Mouse (Mus musculus) G1E-ER4 (cell line): ENCODE results near the gene Cdk9. TPM values are rescaled to one million over a fixed set of nuclear protein-coding genes. Genes with fewer than 3 reads are reported as not detected.

Experiments
- GATA1 ChIP-seq: IDR thresholded peaks from one replicate; pipeline ENCODE4 v1.8.0; 2012; ENCODE audit warnings: low read length, inconsistent platforms
- polyA plus RNA-seq: library from polyadenylated mRNA; stranded (reverse); fragments of >175 nt; gene quantifications from 2 replicates; pipeline ENCODE4 v1.2.3, GENCODE M21; 2012

Cdk9 gene
- polyA plus RNA-seq, 1 experiment: 76.1 TPM

- no peak for TF ChIP-seq GATA1
These were observed 13.2 kb downstream of the Cdk9 start for GRCm38 (mm10) chr2:32699680-32700079.

DNA sequence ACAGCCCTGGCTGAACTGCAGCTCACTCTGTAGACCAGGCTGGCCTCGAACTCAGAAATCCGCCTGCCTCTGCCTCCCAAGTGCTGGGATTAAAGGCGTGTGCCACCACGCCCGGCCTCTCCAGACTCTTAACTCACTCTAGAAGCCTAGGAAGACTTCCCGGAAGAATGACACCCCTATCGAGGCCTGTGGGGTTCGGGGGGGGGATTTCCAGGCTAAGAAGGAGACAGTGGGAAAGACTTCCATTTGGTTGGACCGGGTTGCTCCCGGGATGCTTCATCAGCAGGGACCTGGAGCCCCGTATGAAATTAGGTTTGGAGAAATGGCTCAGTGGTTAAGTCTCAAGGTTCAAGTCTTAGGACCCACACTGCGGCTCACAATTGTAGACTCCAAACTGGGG is 18.2 kb downstream of the Cdk9 start:
- no peak for TF ChIP-seq GATA1

- TF ChIP-seq GATA1: peak; percentile 37
These were observed 19.0 kb downstream of the Cdk9 start for GRCm38 (mm10) chr2:32693823-32694411.

DNA sequence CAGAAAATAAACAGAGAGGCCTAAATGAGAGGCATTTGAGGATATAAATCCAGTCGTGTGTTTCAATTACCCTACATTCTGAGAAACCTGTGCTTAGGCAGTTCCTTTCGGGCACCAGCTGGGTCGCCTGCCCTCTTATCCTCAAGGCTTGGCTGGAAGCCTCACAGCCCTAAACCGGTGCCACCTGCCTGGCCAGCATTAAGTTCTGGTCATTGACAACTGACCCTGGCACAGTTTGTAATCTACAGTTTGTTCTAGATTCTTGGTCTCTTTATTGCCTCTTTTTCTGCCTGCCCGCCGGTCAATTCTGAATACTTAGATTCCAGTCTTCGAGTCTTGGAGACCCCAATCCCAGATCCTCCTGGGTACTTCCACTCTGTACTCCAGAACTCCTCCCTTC is 19.6 kb downstream of the Cdk9 start:
- TF ChIP-seq GATA1: no peak

DNA sequence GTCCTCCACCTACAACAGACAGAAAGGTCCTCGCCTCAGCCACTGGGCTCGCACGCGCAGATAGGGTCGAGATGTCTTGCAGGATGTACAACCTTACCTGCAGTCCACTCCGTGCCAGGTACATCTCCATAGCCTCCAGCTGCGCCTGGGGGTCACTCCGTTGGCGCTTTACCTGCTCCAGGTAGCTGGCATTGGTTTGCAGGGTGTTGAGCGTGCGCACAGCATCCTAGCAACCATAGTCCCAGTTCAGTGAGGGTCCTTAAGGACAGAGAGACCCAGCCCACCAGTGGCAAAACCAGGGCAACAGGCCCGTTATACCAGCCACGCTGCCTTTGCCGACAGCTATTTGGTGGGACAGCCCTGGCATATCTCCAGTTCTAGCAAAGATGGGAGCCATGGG is 20.4 kb downstream of the Cdk9 start:
- TF ChIP-seq GATA1: no peak

- TF ChIP-seq GATA1: no peak
These were observed 21.8 kb downstream of the Cdk9 start for GRCm38 (mm10) chr2:32691041-32691440.

DNA sequence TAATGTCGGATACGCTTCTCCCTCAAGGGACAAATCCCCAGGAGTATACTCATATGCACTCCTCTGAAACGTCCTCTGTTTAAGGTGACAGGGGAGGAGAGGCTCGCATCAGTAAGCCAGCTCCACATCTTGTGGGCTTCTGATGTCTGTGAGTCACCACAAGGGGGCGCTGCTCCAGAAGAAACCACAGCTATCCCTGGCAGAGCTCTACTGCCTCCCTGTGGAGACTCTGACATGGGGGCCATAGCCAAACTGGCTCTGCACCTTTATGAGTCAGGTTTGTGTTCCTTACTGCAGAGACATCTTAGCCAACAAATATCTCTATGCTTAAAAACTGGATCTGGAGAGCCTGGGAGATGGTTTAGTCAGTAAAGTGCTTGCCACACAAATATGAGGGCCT is 23.5 kb downstream of the Cdk9 start:
- TF ChIP-seq GATA1: no peak

DNA sequence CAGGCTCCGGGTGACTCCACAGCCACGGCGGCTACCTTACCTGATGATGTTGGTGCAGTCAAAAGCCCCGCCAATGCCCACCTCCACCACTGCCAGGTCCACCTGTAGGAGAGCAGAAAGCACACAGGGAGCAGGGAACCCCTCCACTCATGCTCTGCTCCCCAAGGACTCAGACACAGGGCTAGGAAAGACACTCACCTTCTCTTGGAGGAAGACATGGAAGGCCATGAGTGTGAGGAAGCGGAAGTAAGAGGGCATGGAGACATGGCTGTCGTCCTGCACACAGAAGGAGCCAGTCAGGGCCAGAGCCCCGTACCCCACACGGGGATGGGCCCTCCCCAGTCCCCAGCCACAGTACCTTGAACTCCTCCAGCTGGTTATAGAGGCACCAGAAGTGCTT is 25.3 kb downstream of the Cdk9 start:
- no peak for TF ChIP-seq GATA1

GRCm38 (mm10) chr2:32686640-32687039 is 26.2 kb downstream of the Cdk9 start:
- TF ChIP-seq GATA1: no peak

DNA sequence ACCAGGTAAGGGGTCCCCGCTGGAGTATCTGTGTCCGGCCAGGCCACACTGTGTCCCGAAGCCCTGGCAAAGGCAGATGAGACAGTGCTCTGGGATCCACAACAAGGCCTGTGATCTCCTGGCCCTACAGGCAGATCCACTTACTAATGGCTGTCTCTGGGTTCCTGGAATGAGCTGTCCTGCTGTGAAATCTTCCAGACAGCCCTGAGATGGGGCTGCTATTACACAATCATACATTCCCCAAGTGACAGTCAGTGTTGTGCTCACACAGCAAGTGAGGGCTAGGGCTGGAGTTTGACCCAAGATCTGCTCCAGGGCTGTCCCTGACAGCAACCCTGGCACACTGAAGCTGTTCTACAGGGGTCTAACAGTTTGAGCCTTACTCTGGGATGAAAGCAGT is 27.1 kb downstream of the Cdk9 start:
- TF ChIP-seq GATA1: no peak

DNA sequence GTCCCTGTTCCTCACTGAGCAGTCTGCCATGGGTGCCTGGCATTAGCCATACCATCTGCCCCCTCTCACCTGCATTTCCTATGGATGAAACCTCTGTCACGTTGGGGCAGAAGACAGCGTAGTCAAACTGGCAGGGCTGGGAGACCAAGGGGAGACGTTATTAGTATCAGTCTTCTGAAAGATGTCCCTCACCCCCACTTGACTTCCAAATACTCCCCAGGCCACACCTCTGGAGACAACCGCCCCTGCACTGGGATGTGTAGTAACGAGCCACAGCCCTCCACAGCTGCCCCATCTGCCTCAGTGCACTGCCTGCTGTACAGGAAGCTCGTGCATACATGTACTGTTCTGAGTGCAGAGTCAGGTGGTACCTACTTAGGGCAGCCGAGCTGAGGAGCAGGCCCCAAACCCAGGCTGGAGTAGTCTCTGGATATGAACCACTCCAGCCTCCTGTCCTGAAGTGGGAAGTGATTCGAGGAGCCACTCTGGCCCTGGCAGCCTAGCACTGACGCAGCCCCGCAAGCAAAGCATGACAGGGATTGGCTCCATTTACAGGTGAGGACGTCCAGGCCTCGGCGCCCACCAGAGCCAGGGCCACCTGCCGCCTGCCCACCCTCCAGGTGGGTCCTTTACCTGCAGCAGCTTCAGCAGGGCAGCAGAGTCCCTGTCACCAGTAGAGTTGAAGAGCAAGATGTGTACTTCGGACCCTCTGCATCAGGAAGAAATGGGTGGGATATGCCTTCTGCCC is 28.0 kb downstream of the Cdk9 start:
- TF ChIP-seq GATA1: no peak

DNA sequence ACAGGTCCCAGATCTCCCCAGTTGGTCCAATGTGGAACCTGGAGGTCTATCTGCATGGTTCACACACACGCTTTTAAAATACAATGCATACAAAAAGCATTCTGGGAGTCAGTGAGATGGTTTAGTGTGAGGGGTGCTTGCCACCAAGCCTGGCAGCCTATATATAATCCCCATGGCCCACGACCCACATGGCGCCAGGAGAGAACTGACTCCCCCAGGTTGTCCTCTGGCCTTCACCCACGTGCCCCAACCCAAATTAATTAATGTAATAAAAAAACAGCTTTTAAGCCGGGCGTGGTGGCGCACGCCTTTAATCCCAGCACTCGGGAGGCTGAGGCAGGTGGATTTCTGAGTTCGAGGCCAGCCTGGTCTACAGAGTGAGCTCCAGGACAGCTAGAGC is 29.2 kb downstream of the Cdk9 start:
- TF ChIP-seq GATA1: no peak

DNA sequence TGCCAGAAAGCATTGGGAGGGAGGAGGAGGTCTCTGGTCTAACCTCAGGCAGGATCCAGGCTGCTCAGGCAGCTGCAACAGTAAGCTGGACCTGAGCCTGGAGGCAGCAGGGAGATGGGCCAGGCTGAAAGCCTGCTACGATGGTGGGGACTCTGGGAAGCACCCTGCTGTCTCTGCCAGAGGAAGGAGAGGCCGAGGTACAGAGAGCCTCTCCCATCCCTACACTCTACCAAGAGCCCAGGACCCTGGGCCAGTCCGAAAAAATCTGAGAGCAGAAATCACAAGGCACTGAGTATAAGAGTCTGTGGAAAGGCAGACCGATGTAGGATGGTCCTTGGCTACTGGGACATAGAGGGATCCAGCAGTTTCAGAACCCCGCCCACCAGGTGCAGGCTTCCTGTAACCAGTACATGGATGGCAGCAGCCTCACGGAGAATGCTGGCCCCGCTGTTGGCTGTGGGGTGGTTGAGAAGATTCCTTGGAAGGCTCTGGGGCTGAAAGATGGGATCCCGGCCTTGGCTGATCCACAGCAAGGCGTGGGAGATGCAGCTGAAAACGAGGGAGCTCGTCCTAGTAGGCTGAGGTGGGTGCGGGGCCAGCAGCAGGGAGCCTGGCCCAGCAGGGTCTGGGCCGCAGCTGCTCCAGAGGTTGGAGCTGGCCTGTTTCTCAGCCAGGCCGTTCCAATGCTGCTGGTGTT is 30.0 kb downstream of the Cdk9 start:
- no peak for TF ChIP-seq GATA1

DNA sequence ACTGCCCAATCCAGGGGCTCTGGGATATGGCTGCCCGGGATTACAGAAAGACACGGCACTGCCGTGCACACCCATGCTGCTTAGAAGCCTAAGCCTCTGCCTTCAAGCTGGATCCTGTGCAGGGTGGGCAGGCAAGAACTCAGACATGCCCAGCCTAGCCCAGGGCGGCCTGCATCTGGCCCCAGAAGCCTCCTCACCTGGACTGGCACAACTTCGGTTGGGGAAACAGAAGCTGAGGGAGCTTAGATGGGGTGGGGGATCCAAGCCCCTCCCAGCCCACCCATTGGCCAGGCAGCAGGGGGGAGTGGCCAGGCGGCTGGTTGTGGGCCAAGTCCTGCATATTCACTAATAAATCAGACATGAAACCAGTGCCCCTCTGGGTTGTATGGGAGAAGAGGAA is 31.1 kb downstream of the Cdk9 start:
- no peak for TF ChIP-seq GATA1

DNA sequence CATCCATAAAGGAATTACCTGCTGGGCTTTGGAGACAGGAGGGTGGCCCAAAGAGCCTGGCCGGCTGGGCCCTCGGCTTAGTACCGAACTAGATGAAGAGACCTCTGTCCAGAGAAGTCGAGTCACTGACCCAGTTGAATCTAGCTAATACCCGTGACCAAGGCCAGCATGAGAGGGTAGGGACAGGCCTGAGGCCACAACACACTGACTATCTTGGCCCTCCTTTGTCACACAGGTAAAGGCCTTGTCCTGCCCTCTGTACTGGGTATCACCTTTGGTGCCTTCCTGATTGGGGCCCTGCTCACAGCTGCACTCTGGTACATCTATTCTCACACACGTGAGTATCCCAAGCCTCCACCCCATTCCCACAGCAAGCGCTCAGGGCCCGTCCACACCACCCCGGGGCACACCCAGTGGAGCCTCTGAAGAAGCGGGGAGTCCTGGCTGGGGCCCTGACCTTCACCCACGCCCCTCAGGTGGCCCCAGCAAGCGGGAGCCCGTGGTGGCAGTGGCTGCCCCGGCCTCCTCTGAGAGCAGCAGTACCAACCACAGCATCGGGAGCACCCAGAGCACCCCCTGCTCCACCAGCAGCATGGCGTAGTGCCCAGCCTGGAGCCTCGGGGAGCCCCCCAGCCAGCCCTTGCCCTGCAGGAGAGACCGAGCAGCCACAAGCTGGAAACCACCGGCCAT is 31.8 kb downstream of the Cdk9 start:
- TF ChIP-seq GATA1: no peak

GRCm38 (mm10) chr2:32680051-32680451 is 32.8 kb downstream of the Cdk9 start:
- TF ChIP-seq GATA1: no peak
